Mouse (Mus musculus) skeletal muscle tissue, adult 2 months (tissue): ENCODE results near the gene Glra1.
"Not testable (repeated sequence)": the region's sequence is repeated elsewhere in the genome, so short reads cannot be mapped to it uniquely, and the experiment has no call there.

Experiments
- DNase-seq: peaks from one replicate; pipeline ENCODE4 v3.0.0-alpha.2; 2012; ENCODE audit warnings: low read depth, low spot score

Glra1 gene

DNA sequence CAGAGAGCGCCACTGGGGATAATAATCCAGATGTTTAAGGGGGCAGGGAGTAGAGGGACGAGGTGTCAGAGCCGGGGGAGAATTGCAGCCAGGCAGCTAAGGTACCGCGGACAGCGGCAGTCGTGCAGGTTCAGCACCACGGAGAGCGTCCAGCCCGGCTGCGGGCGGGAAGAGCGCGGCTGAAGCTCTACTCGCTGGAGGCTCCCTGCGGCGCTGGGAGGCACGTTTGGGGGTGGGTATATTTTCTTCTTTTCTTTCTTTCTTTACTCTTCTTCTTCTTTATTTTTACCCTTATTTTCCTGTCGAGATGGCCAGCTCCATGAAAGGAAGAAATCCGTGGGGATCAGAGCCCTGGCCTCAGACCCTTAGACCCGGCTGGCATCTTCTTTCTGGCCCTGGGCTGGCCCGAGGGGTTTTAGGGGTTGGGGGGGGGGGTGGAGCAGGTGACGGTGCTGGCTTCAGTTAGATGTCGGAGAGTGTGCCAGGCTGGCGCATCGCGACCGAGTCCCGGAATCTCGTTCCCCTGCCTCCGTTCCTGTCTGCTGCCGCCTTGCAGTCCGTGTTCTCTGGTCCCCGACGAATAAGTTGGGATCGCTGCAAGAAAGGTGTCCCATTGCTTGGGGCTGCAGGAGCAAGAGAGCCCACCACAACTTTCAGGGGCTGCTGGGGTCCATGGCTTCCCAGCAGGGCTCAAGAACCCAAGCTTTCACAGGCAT is at the start of gene Glra1:
Glra1 (minus strand) TSS at position 391 of the 716 bp plus-strand sequence.
- DNase-seq, result peak; percentile 10

GRCm38 (mm10) chr11:55636961-55637360 is 29.0 kb upstream of the Glra1 start:
- DNase-seq, result no peak

GRCm38 (mm10) chr11:55633901-55634300 is 25.9 kb upstream of the Glra1 start:
- no peak for DNase-seq

GRCm38 (mm10) chr11:55614631-55615030 is 6.6 kb upstream of the Glra1 start:
- not testable (repeated sequence) for DNase-seq

GRCm38 (mm10) chr11:55608524-55608920 is 524 bp upstream of the Glra1 start:
- no peak for DNase-seq

DNA sequence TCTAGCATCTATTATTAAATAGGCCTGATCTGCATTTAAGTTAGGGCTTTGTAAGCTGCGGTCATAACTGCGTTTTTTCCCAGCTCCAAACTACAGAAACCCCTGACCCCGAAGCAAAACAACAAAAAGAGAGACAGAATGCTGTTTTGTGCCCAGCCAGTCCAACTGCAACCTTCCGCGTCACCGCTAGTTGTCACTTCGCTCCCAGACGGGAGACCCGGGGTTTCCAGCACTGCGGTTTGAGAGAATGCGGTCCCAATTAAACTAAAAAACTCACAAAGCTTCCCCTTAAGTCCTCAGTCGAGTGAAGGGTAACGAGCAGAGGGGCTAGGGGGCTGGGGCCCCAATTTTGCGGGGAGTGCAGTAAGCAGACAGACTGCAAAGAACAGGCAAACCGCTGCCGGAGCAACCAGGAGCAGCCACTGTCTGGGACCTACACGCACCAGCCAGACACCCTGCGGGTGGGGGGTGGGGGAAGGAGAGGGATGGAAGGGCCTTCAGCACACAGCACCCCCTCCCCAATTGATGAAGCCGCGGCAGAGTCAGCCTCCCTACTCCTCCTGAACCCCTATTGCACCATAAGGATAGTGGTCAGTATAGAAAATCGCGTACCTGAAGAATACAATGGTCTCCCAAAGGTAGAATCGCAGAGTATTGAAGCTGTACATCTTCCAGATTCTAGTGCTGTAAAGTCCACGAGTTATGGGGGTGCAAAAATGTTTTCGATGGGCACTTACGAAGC is 761 bp downstream of the Glra1 start:
- DNase-seq, result no peak

DNA sequence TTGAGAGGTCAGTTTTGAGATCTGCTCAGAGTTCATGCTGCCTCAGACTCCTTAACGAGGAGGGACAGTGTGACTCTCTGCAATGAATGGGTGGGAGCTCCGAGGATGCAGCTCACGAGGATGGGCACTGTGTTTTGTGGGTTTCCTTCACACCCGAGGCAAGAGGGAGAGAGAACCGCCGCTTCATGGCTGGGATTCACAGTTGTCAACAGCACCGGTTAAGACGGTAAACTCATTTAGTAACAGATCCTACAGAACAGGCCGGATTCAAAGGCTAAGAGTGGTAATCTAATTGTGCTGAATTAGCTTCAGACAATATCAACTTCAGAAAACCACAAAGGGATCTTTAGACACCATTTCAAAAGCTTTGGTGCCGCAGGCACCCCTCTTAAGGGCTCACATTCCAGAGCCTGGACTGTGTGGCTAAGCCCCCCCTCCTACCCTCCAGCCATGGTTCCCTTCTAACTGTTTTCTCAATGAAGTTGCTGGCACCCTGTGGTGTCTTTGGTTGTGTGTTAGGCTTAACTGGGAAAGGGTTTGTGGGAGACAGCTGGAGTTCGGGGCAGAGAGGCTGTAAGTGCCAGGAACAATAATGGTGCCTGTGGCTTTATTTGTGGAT is 6.4 kb downstream of the Glra1 start:
- no peak for DNase-seq

DNA sequence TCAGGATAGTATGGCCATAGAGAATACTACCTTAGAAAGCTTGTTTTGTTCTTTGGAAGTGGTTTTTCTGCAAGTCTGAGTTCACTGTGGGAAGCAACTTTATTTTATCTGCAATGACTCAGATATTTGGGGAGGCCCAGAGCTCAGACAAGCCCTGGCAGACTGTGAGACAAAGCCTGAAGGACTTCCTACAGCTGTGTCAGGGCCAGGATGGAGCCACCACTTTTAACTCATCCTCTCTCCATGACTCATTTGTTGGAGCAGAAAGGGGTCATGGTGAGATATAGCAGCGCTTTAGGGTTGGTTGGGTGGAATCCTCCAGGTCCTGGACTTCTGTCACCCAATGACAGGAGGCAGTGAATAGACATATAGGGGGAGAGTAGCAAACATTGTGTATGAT is 12.3 kb downstream of the Glra1 start:
- DNase-seq, result no peak

DNA sequence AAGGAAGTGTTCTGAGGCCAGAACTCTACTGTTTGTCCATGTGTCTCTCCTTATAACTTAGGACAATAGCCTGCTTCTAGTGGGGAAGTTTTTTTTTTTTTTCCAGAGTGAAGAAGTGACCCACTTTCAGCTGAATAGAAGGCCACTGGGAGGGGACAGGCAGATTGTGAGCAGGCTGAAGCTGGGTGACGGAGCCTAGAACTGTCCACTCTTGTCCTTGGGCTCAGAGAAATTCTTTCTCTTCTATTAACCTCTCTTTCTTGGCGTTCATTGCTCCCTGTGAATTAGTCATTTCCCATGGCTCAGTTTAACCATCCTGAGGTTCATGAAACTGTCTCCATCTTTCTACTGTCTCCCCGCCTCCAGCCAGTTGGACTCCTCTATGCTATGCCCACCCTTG is 13.6 kb downstream of the Glra1 start:
- no peak for DNase-seq

GRCm38 (mm10) chr11:55591194-55591593 is 16.8 kb downstream of the Glra1 start:
- no peak for DNase-seq

DNA sequence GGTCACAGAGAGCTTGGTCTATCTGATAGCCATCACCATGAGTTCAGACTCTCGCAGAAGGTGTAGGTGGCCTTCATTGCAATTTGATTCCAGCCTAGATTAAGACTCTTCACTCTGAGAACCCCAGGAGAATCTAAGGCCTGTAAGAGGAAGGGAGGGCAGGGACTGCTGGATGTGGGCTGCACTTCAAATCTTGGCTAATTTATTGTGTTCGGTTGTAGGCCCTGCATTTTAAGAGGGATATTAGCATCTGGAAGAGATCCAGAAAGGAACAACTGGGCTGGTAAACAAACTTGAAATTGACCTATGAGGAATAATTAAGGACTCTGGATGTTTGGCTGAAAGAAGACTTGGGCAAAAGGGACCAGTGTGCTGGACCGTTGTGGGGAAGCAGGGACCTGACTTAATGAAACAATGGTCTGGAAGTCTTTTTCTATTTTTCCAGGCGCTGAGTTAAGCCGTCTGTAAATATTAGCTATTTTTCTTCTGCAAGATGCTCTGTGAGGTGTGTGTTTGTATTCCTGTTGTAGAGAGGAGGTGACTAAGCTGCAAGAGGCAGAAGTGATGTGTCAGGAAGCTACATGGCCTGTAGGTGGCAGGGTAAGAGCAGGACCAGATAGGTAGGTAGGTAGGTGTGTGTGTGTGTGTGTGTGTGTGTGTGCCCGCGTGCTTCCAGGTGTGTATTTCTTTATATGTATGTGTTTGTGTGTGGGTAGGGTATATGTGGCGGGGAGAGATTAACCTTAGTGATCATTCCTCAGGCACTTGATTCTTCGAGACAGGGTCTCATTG is 18.4 kb downstream of the Glra1 start:
- no peak for DNase-seq

DNA sequence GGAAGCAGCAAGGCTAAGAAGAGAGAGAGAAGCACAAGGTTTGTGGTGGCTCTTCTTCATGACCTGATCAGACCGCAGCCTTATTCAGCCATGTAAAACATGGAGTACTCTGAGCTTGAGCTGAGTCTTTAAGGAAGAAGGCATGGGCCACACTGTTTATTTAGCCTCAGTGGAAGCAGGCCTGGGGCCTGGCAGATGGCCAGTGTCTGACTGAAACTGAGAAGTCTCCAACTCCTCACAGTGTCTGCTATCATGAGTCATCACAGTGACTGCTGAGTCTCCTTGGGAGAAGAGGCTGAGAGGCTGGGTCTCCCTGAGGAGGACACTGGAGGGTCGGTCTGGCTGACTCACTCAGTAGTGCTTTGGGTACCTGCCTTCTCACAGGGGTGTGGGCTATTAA is 33.6 kb downstream of the Glra1 start:
- DNase-seq, result no peak

GRCm38 (mm10) chr11:55571144-55571543 is 36.9 kb downstream of the Glra1 start:
- DNase-seq, result no peak

DNA sequence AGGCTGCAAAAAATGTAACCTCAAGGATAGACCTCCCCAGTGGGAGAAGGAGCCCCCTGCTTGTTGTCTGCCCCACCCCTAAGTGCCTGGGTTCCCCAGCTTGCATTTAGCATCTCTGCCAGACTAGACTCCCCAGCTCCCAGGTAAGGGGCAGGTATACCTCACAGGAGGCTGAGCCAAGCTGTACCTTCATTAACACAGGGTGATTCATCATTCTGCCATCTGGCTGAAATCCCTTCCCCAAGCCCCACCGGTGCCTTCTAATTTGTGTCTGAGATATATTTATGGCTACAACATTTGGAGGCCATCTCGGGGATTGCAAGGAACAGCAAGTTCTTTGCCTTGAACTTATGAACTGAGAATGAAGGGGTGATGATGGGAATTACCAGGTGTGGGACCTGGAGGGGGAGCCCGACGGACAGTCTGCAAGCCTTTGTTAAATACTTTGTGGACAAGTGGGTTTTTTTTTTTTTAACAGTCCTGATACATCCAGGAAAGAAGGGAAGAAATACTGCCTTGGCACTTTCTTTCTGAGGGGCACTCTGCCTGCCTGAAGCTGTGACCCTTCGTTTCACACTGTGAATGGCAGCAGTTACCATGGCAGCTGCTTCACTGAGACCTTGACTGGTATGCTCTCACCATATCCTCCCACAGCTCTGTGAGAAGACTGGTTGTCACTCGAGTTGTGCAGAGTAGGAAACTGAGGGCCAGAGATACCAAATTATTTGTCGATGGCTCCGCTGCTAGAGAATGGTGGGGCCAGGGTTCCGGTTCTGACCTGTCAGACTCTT is 41.5 kb downstream of the Glra1 start:
- DNase-seq, result no peak

GRCm38 (mm10) chr11:55545690-55546089 is 62.3 kb downstream of the Glra1 start:
- no peak for DNase-seq

GRCm38 (mm10) chr11:55542671-55543070 is 65.3 kb downstream of the Glra1 start:
- DNase-seq, result no peak

GRCm38 (mm10) chr11:55542128-55542527 is 65.9 kb downstream of the Glra1 start:
- DNase-seq, result no peak

GRCm38 (mm10) chr11:55534766-55535165 is 73.2 kb downstream of the Glra1 start:
- DNase-seq, result no peak

- DNase-seq, result no peak
Measured at GRCm38 (mm10) chr11:55533378-55533777, 74.6 kb downstream of the Glra1 start.

GRCm38 (mm10) chr11:55530741-55531140 is 77.3 kb downstream of the Glra1 start:
- DNase-seq, result no peak
